Mouse (Mus musculus): ENCODE results near the gene Cldn5. TPM values are rescaled to one million over a fixed set of nuclear protein-coding genes. Genes with fewer than 3 reads are reported as not detected.

The Cldn5 gene
- polyA plus RNA-seq, 1 experiment = not detected

DNA sequence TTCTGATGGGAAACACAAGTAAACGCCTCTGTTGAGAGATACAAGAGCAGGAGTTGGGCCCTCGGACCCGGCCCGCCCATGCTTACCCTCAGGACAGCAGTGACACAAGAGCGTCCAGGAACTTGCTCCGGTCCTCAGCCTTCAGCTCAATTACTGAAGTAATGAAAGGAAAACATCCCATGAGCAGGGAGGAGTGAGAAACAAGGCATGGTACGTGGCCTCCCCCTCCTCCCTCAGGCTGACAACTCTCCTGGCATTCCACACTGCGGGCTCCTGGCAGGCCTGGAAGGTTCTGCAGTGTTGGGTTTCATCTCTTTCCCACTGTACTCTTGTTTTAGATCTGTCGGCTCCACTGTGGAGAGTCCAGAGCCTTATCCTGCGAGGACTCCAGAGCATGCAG, 5.2 kb downstream of the Cldn5 start:
- H3K27ac ChIP-seq (ENCODE audit: insufficient read depth, low read length) = no peak overlapping the region
- no peak for TF ChIP-seq POLR2A (IDR thresholded peaks at IDR 0.05; ENCODE audit: low read depth, low read length)
- no peak for TF ChIP-seq CTCF (IDR thresholded peaks at IDR 0.05; ENCODE audit: borderline replicate concordance, insufficient read depth, low read length)
- no peak overlapping the region for H3K4me3 ChIP-seq (ENCODE audit: insufficient read depth, low read length)
- no peaks in the 10 kb centered on the region for H3K4me1 ChIP-seq (ENCODE audit: control insufficient read depth, insufficient read depth, low read length)

DNA sequence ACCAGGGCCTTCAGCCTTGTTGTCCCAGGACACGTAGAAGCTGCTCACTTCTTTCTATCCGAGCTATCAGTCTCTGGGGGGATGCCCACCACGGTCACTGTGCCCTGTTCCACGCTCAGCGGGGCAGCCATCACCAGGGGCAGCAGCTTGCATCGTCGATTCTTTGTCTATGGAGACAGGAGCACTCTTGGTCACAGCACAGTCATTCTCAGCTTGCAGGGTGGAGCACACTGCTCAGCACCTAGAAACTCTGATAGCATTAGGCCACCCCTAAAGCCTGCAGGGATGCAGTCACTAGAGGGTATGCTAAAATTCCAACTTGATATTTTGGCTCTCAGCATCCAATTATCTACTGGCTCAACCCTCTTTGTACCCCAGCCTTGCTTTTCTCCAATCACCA, 8.4 kb downstream of the Cldn5 start:
- Histone ChIP-seq H3K4me3 (ENCODE audit: insufficient read depth, low read length) (no peak overlapping the region), H3K27ac (ENCODE audit: insufficient read depth, low read length) (no peak overlapping the region), H3K4me1 (ENCODE audit: control insufficient read depth, insufficient read depth, low read length) (peaks cover 16% of the 10 kb centered on the region)
- TF ChIP-seq CTCF (IDR thresholded peaks at IDR 0.05; ENCODE audit: borderline replicate concordance, insufficient read depth, low read length) (no peak), POLR2A (IDR thresholded peaks at IDR 0.05; ENCODE audit: low read depth, low read length) (no peak)

DNA sequence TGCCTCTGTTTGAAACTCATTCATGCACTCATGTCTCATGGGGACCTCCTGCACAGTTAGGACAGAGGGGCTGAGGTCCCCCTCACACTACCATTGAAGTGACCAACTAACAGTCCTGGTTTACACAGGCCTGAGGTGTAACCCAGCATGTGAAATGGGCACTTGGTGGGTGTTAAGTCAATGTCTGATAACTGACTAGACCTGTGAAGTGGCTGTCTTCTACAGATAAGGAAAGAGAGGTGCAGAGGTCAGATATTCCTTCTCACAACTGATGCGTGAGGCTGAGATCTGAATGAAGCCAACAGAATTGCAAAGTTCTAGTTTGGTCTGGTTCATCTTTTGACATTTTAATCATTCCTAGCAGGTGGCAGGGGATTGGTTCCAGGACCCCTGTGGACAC, 8.8 kb downstream of the Cldn5 start:
- peaks cover 16% of the 10 kb centered on the region for H3K4me1 ChIP-seq (ENCODE audit: control insufficient read depth, insufficient read depth, low read length)
- H3K4me3 ChIP-seq (ENCODE audit: insufficient read depth, low read length) = no peak overlapping the region
- no peak for TF ChIP-seq CTCF (IDR thresholded peaks at IDR 0.05; ENCODE audit: borderline replicate concordance, insufficient read depth, low read length)
- no peak for TF ChIP-seq POLR2A (IDR thresholded peaks at IDR 0.05; ENCODE audit: low read depth, low read length)
- H3K27ac ChIP-seq (ENCODE audit: insufficient read depth, low read length) = no peak overlapping the region

- peaks cover 16% of the 10 kb centered on the region for H3K4me1 ChIP-seq (ENCODE audit: control insufficient read depth, insufficient read depth, low read length)
- no peak overlapping the region for H3K27ac ChIP-seq (ENCODE audit: insufficient read depth, low read length)
- TF ChIP-seq POLR2A (IDR thresholded peaks at IDR 0.05; ENCODE audit: low read depth, low read length) = no peak
- no peak overlapping the region for H3K4me3 ChIP-seq (ENCODE audit: insufficient read depth, low read length)
Observed at GRCm38 (mm10) chr16:18786652-18787051, 10.0 kb downstream of the Cldn5 start.

DNA sequence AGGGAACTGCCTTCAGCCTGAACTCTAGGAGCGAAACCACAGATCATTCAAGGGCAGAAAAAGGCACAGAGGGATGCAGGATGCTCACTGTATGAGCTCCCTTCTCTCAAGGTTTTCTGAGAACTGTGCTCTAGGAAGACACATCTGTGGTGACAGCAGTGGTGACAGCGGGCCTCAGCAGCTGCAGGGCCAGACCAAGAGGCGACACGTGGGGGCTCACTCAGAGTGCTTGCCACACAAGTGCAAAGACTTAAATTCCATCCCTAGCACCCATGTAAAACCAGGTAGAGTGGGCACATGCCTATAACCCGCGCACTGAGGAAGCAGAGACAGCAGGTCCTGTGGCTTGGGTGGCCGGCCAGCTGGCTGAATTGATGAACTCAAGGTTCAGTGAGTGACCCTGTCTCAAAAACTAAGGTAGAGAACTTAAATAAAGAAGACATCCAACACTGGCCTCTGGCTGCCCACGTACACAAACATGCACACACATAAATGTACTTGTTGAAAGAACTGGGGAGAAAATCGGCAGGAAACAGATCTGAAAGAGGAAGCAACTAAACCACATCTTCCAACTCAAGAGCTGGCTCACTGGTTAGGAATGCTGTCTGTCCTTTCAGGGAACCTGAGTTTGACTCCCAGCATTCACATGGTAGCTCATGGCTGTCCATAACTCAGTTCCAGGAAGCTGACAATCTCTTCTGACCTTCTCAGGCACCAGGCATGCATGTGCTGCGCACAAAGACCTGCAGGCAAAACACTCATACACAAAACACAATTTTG, 12.2 kb downstream of the Cldn5 start:
- no peak for TF ChIP-seq POLR2A (IDR thresholded peaks at IDR 0.05; ENCODE audit: low read depth, low read length)
- no peak for TF ChIP-seq CTCF (IDR thresholded peaks at IDR 0.05; ENCODE audit: borderline replicate concordance, insufficient read depth, low read length)
- Histone ChIP-seq H3K4me3 (ENCODE audit: insufficient read depth, low read length) (no peak overlapping the region), H3K4me1 (ENCODE audit: control insufficient read depth, insufficient read depth, low read length) (peaks cover 16% of the 10 kb centered on the region), H3K27ac (ENCODE audit: insufficient read depth, low read length) (peak overlapping the region; percentile 72; the same call in 1 of the 2 replicates)

DNA sequence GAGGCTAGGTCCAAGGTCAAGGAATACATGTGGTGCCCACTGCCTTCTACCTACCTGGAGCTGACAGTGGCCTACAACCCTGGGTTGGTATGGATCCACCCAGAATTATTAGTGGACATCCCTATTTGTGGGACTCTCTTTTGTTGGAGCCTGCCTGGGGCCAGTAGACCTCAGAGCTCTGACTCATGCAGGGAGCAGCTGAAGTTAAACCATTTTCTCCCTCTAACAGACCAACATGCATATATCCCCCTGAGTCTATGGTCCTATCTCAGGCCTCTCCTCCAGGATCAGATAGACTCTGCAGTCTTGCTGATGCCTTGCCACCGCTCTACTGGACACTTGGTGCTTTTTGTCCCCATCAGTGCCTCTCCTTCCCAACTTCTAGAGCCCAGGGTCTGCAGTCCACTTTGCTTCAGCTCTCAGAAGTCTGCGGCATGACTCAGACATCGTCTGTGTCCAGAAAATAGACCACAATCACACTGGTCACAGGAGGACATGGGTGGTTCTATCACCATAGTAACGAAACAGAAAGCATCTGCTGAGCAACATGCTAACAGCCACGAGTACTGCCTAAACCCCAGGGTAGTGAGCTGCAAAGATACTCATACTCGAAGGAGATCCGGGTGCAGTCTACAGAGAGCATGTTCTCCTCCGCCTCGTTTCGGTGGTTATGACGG, 18.7 kb downstream of the Cldn5 start:
- peak overlapping the region; percentile 64 for H3K27ac ChIP-seq (ENCODE audit: insufficient read depth, low read length)
- H3K4me3 ChIP-seq (ENCODE audit: insufficient read depth, low read length) = no peak overlapping the region
- peaks cover 11% of the 10 kb centered on the region for H3K4me1 ChIP-seq (ENCODE audit: control insufficient read depth, insufficient read depth, low read length)
- TF ChIP-seq CTCF (IDR thresholded peaks at IDR 0.05; ENCODE audit: borderline replicate concordance, insufficient read depth, low read length) = no peak
- TF ChIP-seq POLR2A (IDR thresholded peaks at IDR 0.05; ENCODE audit: low read depth, low read length) = no peak

DNA sequence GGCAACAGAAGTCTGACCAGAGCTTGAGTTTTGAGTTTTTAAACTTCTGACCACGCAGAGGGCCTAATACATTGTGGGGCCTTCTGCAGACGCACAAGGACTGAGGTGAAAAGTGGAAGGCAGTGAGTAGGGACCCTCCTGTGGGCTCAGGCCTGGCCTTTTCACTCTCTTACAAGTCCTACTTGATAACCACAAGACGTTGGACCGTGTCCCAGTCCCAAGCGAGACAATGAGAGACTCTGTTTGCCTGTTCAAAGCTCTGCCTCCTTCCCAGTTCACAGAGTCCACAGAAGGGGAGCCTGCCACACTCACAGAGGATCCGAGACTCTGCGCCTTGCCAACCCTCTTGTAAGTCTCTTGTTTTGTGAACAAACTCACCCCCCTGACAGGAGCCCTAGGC, 20.0 kb downstream of the Cldn5 start:
- Histone ChIP-seq H3K4me3 (ENCODE audit: insufficient read depth, low read length) (no peak overlapping the region), H3K27ac (ENCODE audit: insufficient read depth, low read length) (no peak overlapping the region), H3K4me1 (ENCODE audit: control insufficient read depth, insufficient read depth, low read length) (peaks cover 11% of the 10 kb centered on the region)
- TF ChIP-seq POLR2A (IDR thresholded peaks at IDR 0.05; ENCODE audit: low read depth, low read length) (no peak), CTCF (IDR thresholded peaks at IDR 0.05; ENCODE audit: borderline replicate concordance, insufficient read depth, low read length) (no peak)

DNA sequence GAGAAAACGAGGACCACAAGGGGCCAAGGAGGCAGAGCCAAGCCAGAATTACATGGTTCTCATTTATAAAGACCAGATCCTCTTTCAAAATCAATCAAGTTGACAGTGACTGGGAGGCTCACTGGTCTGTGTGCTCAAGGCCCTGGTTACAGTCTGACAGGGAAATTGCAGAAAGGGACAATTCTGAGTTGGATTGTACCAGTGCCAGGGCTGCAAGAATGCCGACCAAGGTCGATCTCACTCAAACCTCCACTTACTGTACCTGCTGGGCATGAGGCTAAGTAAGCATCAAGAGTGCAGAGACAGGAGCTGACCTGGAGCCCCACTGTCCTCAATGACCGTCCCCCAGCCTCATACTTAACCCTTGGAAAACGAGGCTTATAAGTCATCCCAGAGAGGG, 21.5 kb downstream of the Cldn5 start:
- no peak for TF ChIP-seq POLR2A (IDR thresholded peaks at IDR 0.05; ENCODE audit: low read depth, low read length)
- TF ChIP-seq CTCF (IDR thresholded peaks at IDR 0.05; ENCODE audit: borderline replicate concordance, insufficient read depth, low read length) = no peak
- no peak overlapping the region for H3K27ac ChIP-seq (ENCODE audit: insufficient read depth, low read length)

DNA sequence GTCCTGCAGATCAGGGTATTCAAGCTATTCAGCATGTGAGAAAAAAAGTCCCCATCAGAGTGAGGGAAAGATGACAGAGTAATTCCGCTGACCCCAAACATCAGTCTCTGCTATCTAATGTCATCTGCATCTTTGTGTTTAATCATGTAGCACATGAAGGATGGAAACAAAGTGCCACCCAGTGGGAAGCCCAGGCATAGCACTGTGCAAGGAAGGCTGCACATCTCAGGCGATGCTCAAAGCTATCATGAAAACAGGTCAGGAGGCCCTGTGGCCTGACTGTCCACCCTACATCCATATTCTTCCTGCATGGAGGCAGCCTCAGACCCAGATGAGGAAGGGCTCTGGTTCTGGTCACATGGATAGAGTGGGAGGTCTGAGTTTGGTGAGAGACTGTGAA, 22.2 kb downstream of the Cldn5 start:
- Histone ChIP-seq H3K27ac (ENCODE audit: insufficient read depth, low read length) (no peak overlapping the region), H3K4me3 (ENCODE audit: insufficient read depth, low read length) (no peak overlapping the region), H3K4me1 (ENCODE audit: control insufficient read depth, insufficient read depth, low read length) (peaks cover 11% of the 10 kb centered on the region)
- TF ChIP-seq CTCF (IDR thresholded peaks at IDR 0.05; ENCODE audit: borderline replicate concordance, insufficient read depth, low read length) (peak; percentile 89), POLR2A (IDR thresholded peaks at IDR 0.05; ENCODE audit: low read depth, low read length) (no peak)

More for the DNA sequence above, 21.5 kb downstream of the Cldn5 start:
- Histone ChIP-seq H3K4me1 (ENCODE audit: control insufficient read depth, insufficient read depth, low read length) (peaks cover 11% of the 10 kb centered on the region), H3K4me3 (ENCODE audit: insufficient read depth, low read length) (no peak overlapping the region)

- H3K27ac ChIP-seq (ENCODE audit: insufficient read depth, low read length) = no peak overlapping the region
- TF ChIP-seq CTCF (IDR thresholded peaks at IDR 0.05; ENCODE audit: borderline replicate concordance, insufficient read depth, low read length) (no peak), POLR2A (IDR thresholded peaks at IDR 0.05; ENCODE audit: low read depth, low read length) (no peak)
- H3K4me3 ChIP-seq (ENCODE audit: insufficient read depth, low read length) = no peak overlapping the region
- no peaks in the 10 kb centered on the region for H3K4me1 ChIP-seq (ENCODE audit: control insufficient read depth, insufficient read depth, low read length)
Observed at GRCm38 (mm10) chr16:18805746-18806145, 29.1 kb downstream of the Cldn5 start.
